Mouse (Mus musculus): Measurements from ENCODE around the gene Blmh.

Blmh gene

DNA sequence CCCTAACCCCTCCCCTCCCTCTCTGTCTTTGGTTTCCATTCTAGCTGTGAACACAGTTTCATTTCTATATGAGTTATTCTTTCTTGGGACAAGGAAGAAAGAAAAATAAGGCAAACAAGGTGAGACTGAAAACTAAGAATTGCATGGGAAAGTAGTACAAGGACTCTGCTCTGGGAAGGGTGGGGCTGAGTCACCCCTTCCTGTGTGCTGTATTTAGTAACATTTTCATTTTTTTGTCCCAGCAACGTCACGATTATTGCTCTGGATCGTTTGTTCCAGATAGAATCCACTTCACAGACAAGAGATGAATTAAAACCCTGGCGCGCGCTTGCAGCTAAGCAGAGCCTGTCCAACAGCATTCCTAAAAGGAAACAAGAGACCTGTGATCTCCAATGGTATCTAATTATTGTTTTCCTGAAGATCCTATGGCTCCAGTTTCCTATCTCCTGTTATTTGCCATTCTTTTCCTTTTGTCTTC, at the start of gene Blmh:
Gene Blmh (plus strand): TSS at position 51 of the 478 bp plus-strand sequence.
- in situ Hi-C loops (cut with MboI, MseI), result no loop called here

DNA sequence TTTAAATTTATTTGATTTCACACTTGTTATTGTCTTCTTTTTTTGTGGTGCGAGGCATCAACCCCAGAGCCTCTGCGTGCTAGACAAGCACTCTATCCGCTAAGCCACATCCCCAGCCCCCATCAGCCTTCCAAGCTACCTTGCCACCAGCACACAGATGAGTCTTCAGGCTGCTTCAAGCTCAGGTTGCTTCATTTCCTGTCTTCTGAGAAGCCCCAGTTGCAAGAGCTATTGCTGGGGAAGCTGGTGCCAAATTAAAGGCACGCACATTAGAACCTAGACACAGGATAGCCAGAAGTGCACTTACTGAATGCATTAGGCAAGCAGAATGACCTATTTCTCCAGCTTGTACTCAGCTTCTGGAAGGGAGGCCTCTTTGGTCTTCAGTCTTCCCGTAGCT, 44.8 kb upstream of the Blmh start:
- in situ Hi-C loops (cut with MboI, MseI), result no loop called here

DNA sequence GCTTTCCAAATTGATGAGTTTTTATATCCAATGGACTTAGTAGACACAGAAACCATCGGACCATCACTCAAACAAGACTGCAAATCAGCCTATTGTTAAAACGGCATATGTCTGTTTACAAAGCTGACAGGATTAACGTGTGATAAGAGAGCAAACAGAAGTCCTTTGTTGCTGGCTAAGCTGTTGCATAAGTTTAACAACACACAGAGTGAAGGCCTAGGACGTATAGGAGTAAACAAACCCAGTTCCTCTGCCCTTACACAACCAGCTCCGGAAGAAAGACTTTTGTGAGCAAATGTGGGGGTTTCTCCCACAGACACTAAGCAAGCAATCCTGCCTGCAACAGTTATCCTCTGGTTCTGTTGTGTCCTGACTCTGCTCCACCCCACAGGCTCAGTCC, 40.2 kb upstream of the Blmh start:
- in situ Hi-C loops (cut with MboI, MseI), result no loop called here

DNA sequence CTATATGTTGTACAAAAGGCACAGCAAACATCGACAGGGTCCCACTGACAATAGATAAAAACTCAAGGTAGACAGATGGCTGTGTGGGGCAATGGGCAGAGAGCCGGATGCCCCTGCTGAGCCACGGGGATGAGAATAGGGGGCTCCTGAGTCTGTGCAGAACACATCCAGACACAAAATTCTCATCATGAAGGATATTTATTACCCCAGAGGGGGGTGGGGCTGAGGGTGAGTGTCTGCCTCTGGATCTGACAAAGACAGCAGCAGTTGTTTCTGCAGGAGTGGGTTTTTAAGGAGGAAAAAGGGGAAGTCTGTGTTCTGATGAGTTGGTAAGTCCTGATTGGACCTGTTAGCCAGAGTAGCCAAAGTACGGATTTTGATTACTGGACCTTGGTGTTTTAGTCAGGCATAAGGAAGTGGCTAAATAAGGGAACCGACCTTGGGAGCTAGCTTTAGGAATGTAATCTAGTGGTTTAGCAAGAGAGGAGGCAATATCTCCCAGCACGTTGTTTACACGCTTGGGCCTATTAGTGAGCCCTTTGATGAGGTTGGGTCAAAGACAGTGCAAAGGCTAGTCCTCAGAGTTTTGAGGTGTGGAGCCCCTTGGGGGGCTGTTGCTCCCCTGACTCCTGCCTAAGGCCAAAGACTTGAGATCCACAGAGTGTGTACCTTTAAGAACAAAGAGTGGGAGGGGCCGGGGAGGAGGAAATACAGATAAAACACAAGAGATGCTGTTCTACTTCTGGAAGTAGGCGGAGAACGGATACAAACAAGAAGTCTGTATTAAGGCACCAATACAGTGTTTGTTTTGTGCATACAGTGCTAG, 35.1 kb upstream of the Blmh start:
- in situ Hi-C loops (cut with MboI, MseI), result loop anchor here (5.0 kb wide), 1 partner anchor 87 kb away; no protein-coding TSS in a partner anchor

DNA sequence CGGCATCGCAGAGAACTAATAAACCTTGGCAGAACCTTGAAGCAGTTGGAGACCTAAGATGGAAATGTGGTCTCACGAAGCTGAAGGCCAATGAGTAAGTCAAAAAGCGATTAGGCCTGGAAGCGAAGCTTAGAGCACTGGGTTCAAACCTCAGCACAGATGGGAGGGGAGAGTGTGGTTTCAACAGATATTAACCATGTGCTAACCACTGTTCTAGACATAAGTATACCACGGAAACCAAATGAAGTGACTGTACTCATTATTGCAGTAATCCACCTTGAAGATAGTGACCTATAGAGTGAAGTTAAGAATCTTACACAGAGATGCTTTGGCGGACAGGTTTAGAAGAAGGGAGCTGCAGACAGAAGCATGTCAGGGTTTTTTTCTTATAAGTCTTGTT, 33.4 kb upstream of the Blmh start:
- in situ Hi-C loops (cut with MboI, MseI), result loop anchor here (5.0 kb wide), 1 partner anchor 89 kb away; no protein-coding TSS in a partner anchor

DNA sequence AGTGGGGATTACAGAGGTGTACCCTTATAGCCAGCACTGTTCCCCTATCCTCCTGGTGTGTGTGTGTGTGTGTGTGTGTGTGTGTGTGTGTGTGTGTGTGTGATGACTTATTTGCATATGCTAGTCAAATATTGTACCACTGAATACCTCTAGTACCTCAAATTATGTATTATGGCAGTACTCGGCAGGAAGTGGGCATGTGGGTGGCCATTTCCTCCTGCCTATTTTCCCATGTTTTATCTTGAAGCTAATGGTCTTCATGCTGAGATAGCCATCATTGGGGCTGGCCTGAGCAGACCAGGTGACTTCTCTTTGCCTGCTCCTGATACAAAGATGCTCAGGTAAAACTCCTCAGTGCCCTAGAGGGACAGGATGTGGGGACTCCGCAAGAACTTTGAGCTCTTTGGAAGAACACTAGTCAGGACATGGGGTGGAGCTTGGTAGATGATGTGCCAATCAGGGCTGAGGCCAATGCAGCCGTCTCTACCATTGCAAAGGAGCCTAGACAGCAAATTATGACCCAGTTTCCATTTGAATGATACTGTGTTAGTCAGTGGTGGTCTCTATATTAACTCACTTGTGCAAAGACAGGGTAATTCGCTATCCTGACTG, 32.8 kb upstream of the Blmh start:
- in situ Hi-C loops (cut with MboI, MseI), result loop anchor here (5.0 kb wide), 1 partner anchor 90 kb away; no protein-coding TSS in a partner anchor

DNA sequence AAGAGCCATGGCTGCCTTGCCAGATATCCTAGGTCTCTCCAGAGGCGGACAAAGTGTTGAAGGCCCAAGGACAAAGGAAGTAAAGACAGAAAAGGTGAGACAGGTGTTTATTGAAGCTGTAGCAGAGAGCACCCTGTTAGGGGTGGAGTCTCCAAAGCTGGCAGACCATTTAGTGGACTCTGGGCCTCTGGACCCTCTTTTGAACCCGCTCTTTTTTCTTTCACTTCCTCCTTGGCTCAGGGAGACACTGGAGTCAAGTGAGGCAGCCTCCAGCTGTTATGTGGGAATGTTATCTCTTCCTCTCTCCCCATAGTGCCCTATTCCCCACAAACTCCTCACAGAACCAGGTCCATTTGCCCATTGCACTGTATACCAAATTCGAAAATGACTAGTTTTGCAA, 31.6 kb upstream of the Blmh start:
- in situ Hi-C loops (cut with MboI, MseI), result loop anchor here (5.0 kb wide), 1 partner anchor 91 kb away; no protein-coding TSS in a partner anchor

DNA sequence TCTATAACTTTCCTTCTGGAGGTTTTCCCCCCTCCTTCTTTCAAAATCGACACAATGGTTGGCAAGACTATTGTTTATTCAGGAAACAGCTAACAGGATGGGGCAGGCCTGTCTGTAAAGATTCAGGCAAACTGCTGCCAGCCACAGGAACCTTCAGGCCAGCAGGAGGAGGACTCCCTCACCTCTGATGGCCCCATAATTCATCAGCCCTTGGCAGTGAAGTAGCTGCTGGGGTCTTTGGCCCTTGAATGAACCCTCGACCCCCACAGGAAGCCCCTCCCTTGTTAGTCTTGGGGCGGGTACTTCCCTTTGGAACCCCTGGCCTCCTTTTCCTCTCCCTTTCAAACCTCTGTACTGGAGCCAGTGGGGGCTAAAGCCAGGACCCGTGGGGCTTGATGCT, 31.0 kb upstream of the Blmh start:
- in situ Hi-C loops (cut with MboI, MseI), result loop anchor here (5.0 kb wide), 1 partner anchor 91 kb away; no protein-coding TSS in a partner anchor

DNA sequence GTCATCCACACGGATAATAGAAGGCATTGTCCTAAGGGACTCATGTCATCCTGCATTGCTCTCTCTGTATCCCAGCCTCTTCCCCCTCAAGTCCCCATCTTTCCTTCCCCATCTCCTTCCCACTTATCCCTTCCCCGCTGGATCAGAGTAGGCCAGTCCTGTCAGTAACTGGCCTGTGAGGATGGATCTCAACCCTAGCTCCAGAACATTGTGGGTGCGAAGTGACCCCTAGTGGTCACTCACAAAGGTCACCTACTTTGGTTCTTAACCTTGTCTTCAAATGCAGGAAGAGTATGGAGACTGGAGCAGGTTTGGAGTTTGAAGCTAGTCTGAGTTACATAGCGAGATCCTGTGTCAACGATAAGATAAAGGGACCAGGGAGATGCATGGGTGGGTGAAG, 30.4 kb upstream of the Blmh start:
- in situ Hi-C loops (cut with MboI, MseI), result loop anchor here (5.0 kb wide), 1 partner anchor 92 kb away; no protein-coding TSS in a partner anchor

DNA sequence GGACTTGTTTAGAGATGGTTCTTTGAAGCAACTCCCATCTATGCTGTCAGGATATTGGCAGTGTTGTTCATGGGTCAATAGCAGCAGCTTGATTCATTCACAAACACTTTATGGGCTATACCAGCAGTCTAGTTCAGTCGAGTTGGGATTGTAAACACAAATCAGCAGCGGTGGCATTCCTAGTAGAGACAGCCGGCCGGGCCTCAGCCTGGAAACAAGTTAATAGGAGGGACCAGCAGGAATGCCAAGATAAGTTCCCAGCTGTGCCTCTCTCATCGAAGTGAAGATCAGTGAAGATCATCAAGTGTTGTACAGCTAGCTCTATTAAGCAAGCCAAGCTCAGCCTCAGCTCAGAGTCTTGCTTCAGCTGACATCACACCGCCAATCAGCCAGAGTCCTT, 28.2 kb upstream of the Blmh start:
- in situ Hi-C loops (cut with MboI, MseI), result no loop called here

DNA sequence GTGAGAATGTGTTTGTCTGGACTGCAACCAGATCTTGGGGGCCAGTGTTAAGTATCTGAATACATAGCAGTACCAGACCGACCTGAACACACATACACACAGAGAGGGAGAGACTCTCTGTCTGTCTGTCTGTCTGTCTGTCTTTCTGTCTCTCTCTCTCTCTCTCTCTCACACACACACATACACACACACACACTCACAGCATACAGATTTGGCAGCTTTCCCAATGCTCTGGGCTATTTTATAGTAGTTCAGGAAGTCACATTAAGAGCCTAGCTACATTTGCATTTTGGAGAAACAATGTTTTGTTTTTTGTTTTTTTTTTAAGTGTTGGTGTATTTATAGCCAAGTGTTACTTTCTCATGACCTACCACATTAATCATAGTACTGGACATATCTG, 27.5 kb upstream of the Blmh start:
- in situ Hi-C loops (cut with MboI, MseI), result no loop called here

DNA sequence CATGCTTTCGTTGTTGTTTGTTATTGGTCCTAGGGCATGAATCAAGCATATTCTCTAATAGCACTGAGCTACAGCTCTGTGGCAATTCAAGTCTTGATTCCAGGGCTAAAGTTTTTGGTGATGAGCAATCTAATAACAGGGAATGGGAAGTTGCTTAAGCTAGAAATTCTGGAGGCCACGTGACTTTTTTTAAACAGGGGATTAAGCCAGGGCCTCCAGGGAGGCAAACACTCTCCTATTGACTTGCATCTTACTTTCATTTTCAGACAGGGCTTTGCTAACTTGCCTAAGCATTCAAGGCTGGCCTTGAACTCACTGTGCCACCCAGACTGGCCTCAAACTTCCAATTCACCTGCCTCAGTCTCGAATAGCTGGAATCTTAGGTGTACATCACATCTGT, 26.7 kb upstream of the Blmh start:
- in situ Hi-C loops (cut with MboI, MseI), result no loop called here

DNA sequence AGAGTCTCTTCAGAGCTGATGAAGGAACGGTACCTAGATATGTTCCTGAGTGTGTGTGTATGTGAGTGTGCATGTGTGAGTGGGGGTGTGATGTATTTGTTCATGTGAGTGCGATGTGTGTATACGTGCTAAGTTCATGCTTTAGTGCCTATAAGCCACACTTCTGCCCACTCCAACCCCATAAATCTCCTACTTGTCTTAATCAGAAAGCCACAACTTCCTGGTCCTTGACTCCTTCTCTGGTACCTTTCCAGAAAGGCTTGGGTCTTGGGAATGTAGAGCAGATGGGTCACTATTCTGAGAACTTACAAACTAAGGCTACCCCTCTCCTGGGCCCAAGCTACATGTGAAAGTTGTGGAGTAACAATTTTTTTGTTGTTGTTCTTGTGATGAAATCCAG, 25.9 kb upstream of the Blmh start:
- in situ Hi-C loops (cut with MboI, MseI), result no loop called here

DNA sequence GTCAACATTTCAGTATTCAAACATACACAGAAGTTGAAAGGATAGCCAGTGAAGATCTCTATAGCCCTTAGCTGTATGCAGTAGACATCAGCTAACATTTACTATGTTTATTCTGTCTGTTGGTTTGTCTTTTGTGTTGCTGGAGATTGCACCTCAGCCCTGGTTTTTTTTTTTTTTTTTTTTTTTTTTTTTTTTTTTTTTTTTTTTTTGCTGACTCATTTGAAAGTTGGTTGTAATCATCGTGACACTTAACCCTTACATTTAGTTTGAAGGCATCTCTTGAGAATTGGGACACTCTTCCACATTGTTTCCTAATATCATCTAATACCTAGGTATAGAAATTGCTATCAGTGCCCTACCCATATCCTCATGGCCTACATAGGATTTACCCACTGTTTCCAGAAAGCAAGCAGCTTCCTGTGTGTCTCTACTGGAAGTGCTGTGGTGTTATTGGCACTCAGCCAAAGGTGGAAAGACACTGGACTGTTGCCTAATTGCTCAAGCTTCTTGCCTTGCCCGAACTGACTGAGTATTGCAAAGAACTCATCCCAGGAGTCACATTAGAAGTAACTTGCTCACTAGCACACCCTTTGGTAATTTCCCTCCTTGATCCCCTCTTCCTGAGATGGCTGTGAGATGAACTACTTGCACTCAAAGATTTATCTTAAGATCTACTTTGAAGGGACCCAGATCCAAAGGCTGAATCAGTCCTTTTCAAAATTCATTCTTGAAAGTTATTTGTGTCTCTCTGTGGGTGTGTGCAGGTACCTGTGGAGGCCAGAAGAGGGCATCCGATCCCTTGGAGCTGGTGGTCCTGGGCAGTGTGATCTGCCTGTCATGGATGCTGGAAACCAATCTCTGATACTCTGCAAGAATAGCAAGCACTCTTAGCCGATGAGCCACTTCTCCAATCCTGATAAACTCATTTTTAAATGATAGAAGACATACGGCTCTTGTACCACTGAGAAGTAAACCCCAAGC, 24.6 kb upstream of the Blmh start:
- in situ Hi-C loops (cut with MboI, MseI), result no loop called here

DNA sequence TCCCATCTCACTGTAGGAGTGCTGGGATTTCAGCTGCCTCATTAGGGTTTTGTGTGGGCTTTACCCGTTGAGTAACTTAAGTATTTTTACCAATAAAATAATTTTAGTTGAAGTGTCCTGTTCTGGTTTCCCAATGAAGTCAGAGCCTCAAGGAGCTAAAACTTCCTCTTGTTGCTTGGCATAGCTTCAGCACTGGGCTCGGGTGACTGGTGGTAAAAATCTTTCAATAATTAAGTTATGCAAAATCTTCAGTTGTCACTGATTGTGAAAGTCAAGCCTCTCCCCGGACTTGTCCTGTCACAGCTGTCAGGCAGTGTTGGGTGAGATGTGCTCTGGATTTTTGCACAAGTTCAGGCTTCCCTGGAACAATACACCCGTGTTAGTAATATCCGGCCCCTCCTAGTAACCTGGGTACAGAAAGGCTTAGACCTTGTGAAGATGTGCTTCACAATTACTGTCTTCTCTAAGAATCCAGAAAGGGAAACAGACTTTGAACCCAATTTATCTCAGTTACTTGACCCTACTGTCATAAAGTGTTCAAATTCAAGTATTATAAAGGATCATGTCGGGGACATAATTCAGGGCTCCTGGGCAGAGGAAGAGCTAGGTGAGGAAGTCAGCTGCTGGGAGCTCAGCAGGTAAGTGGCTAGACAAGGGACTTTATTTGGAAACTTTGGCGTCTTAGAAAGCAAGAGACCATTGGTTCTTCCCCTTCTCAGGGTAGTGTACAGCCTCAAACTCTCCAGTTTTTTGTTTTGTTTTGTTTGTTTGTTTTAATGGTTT, 22.8 kb upstream of the Blmh start, which contains the start of gene Tmigd1:
Gene Tmigd1 (plus strand): TSS at position 581 of the 783 bp plus-strand sequence.
- in situ Hi-C loops (cut with MboI, MseI), result no loop called here

DNA sequence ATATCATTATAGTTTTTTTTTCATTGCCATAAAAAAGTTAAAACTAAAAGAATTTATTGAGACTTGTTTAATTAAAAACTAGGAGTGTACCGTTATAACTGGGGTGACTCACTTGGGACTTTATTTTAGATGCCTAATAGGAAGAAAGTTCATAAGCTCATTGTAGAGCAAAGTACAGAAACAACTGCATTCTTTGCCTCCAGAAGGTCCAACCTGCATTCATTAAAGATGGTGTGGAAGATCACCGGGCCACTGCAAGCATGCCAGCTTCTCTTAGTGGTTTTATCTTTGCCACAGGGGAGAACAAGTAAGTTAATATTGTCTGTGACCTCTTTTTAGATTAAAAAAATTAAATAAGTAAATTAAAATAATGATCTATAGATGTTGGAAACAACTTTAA, 20.3 kb upstream of the Blmh start:
- in situ Hi-C loops (cut with MboI, MseI), result no loop called here

DNA sequence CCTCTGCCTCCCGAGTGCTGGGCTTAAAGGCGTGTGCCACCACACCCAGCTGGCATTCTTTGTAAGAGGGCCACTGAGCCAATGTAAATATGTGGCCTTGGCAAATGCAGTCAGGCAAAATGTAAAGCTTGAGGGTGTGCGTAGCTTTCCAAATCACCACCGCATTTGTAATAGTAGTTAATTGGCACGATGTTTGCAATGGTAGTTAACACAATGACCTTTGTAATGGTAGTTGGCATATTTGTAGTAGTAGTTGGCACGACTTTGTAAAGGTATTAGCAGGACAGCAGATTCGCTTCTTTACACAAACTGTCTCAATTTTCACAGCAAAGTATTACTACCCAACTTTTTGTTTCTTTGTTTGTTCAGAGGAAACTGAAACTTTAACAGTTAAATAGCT, 16.0 kb upstream of the Blmh start:
- in situ Hi-C loops (cut with MboI, MseI), result no loop called here

DNA sequence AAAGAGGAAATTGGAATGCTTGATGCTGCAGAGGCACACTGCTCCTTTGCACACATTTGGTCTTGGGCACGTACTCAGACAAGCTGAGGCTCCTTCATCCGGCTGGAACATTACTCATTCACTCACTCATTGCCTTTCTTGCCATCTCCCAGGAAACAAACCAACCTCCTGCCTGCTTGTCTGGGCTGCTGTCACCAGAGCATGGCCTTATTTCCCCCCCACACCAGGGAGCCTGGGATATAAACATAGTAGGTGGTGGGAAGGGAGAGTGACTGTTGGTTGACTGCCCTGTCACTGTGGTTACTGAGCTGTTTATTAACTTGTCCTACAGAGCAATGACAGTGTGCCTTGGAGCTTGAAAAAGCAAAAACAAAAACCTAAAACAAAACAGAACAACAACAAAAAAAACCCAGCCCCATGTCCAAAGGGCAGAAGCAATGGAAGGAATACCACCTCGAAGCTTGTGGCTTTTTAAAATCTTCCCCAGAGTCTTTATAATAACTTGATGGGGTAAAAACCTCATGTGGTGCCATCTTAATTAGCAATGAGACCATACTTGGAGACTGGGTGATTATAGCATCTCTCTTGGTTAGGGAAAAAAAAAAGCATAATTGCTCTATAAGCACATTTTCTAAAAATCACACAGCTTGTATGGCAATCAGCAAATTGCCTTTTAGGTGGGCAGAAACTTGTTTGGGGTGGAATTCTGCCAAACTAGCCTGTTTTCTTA, 13.1 kb upstream of the Blmh start:
- in situ Hi-C loops (cut with MboI, MseI), result no loop called here

DNA sequence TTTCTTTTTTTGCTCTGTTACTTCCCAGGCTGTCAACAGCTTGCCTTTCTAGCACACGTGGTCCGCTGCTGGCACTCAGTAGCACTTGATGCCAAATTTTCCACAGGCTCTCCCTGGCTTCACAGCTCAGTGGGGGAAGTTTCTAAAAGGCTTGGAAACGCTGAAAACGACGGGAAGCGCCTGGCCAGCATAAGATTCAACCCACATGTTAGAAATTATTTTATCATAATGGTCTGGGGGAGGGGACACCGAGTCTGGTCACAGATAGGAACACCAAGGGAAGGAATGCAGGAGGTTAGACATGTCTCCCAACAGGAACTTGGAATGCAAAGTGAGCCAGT, 12.6 kb upstream of the Blmh start:
- in situ Hi-C loops (cut with MboI, MseI), result no loop called here

DNA sequence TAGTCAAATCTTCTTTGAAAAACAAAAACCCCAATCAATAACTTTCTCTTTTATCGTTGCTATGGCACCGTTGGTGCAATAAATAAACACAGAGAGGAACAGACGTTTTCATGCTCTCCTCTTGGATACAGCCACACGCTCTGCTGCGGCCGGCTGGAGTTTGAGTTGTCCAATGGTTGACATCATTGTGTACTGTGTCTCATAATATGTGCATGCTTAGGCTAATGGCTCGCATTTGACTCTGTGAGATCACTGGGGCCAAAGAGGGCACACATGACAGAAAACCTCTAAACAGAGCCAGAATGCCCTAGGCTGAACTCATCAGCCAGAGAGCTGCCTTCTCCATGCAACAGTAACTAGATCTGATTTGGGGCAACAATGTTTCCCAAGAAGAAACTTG, 10.2 kb upstream of the Blmh start:
- in situ Hi-C loops (cut with MboI, MseI), result no loop called here
